Mouse (Mus musculus): ENCODE measurements at regions not wholly inside any gene's neighbourhood (a gene's known extent, or its start where the extent isn't known, plus 50 kb on each side); places are given as distances from the start of the nearest gene placed in this dataset.

DNA sequence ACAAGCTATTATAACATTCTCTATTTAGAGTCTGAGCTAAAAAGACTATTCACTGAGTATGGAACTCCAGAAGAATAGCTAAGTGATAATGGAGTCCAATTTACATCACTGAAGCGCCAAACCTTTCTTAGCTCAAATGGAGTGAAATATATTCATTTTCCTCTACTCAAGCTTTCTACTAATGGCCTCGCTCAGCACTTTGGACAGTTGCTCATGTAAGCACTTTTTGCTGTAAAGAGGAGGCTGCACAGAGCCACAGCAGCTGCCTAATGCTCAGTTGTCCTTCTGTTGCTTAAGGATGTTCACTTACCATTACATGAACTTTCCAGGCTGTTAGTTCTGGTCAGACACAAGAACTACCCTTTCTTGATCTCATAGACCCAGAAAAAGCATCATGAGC is 268.7 kb upstream of the Tacr3 start:
- Histone ChIP-seq H3K27ac (ENCODE audit: insufficient read depth, low read depth, low read length, poor library complexity, severe bottlenecking) (no peak overlapping the region), H3K36me3 (ENCODE audit: control insufficient read depth, insufficient read depth, low read length, poor library complexity, severe bottlenecking) (no peaks in the 10 kb centered on the region), H3K9ac (ENCODE audit: insufficient read depth, low read depth, low read length, poor library complexity, severe bottlenecking) (no peak overlapping the region), H3K4me1 (ENCODE audit: control insufficient read depth in 2 of 2, insufficient read depth in 2 of 2, low read length in 2 of 2, poor library complexity in 1 of 2) (no peaks in the 10 kb centered on the region), H3K9me3 (ENCODE audit: control insufficient read depth, insufficient read depth, low read depth, low read length) (no peaks in the 10 kb centered on the region), H3K4me3 (ENCODE audit: insufficient read depth in 1 of 2, low read depth in 1 of 2, low read length in 2 of 2, poor library complexity in 1 of 2, severe bottlenecking in 1 of 2) (no peak overlapping the region)
- DNase-seq (ENCODE audit: low read depth, low spot score), result no peak
- in situ Hi-C loops (cut with MboI; ENCODE audit: low sequenced_read_pairs in 2 of 2, unreplicated experiment in 2 of 2), result no loop called here
- TF ChIP-seq ZC3H11A (IDR thresholded peaks at IDR 0.05; ENCODE audit: borderline replicate concordance, low read depth, low read length) (no peak), ZNF384 (IDR thresholded peaks at IDR 0.05; ENCODE audit: low read depth, low read length) (no peak), MAFK (IDR thresholded peaks at IDR 0.05; ENCODE audit: insufficient read depth, low read depth, low read length) (no peak), CHD2 (IDR thresholded peaks at IDR 0.05; ENCODE audit: low read depth, low read length) (no peak), HCFC1 (IDR thresholded peaks at IDR 0.05; ENCODE audit: borderline replicate concordance, insufficient read depth, low read length) (no peak)

DNA sequence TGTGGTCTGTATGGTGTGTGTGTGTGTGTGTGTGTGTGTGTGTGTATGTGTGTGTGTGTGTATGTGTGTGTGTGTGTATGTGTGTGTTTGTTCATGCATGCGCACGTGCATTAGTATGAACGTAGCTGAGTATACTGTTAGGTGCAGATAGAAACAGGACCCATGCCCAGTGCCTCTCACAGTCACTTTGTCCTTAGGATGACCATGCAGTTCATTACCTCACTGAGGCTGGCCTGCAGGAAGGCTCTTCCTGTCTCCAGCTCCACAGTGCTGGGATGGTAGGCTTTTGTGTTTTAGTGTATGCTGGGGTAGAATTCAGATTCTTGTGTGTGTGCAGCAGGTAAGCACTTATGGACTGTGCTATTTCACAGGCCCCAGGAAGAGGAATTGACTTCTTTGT is 250.0 kb upstream of the Tacr3 start:
- no peak overlapping the region for H3K9ac ChIP-seq (ENCODE audit: insufficient read depth, low read depth, low read length, poor library complexity, severe bottlenecking)
- DNase-seq (ENCODE audit: low read depth, low spot score), result no peak
- TF ChIP-seq HCFC1 (IDR thresholded peaks at IDR 0.05; ENCODE audit: borderline replicate concordance, insufficient read depth, low read length), result no peak
- no peak for TF ChIP-seq MAFK (IDR thresholded peaks at IDR 0.05; ENCODE audit: insufficient read depth, low read depth, low read length)
- TF ChIP-seq CHD2 (IDR thresholded peaks at IDR 0.05; ENCODE audit: low read depth, low read length), result no peak
- no peak for TF ChIP-seq ZNF384 (IDR thresholded peaks at IDR 0.05; ENCODE audit: low read depth, low read length)
- no peak for TF ChIP-seq ZC3H11A (IDR thresholded peaks at IDR 0.05; ENCODE audit: borderline replicate concordance, low read depth, low read length)
- H3K9me3 ChIP-seq (ENCODE audit: control insufficient read depth, insufficient read depth, low read depth, low read length), result no peaks in the 10 kb centered on the region
- H3K4me1 ChIP-seq (ENCODE audit: control insufficient read depth in 2 of 2, insufficient read depth in 2 of 2, low read length in 2 of 2, poor library complexity in 1 of 2), result no peaks in the 10 kb centered on the region
- no peak overlapping the region for H3K27ac ChIP-seq (ENCODE audit: insufficient read depth, low read depth, low read length, poor library complexity, severe bottlenecking)
- no peaks in the 10 kb centered on the region for H3K36me3 ChIP-seq (ENCODE audit: control insufficient read depth, insufficient read depth, low read length, poor library complexity, severe bottlenecking)
- H3K4me3 ChIP-seq (ENCODE audit: insufficient read depth in 1 of 2, low read depth in 1 of 2, low read length in 2 of 2, poor library complexity in 1 of 2, severe bottlenecking in 1 of 2), result no peak overlapping the region
- in situ Hi-C loops (cut with MboI; ENCODE audit: low sequenced_read_pairs in 2 of 2, unreplicated experiment in 2 of 2), result no loop called here

DNA sequence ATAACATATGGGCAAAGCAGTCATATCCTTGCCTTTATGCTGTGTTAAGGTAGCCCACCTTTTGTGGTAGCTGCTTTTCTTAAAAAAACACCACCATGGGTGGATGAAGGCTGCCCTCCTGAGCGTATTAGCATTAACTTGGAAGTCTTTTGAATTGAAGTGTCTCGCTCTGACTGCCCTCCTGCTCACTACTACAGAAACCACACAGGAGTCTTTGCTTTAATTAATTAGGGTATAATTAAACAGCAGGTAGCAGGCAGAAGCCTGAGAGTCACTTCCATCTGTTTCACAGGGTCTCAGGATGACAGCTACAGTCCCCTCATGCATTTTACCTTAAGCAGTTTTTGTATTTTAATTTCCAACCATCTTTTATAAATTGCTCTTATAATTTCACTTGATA is 240.2 kb upstream of the Tacr3 start:
- Histone ChIP-seq H3K4me3 (ENCODE audit: insufficient read depth in 1 of 2, low read depth in 1 of 2, low read length in 2 of 2, poor library complexity in 1 of 2, severe bottlenecking in 1 of 2) (no peak overlapping the region), H3K4me1 (ENCODE audit: control insufficient read depth in 2 of 2, insufficient read depth in 2 of 2, low read length in 2 of 2, poor library complexity in 1 of 2) (no peaks in the 10 kb centered on the region), H3K27ac (ENCODE audit: insufficient read depth, low read depth, low read length, poor library complexity, severe bottlenecking) (no peak overlapping the region), H3K9ac (ENCODE audit: insufficient read depth, low read depth, low read length, poor library complexity, severe bottlenecking) (no peak overlapping the region), H3K36me3 (ENCODE audit: control insufficient read depth, insufficient read depth, low read length, poor library complexity, severe bottlenecking) (no peaks in the 10 kb centered on the region), H3K9me3 (ENCODE audit: control insufficient read depth, insufficient read depth, low read depth, low read length) (no peaks in the 10 kb centered on the region)
- in situ Hi-C loops (cut with MboI; ENCODE audit: low sequenced_read_pairs in 2 of 2, unreplicated experiment in 2 of 2), result no loop called here
- TF ChIP-seq CHD2 (IDR thresholded peaks at IDR 0.05; ENCODE audit: low read depth, low read length) (no peak), ZNF384 (IDR thresholded peaks at IDR 0.05; ENCODE audit: low read depth, low read length) (no peak), MAFK (IDR thresholded peaks at IDR 0.05; ENCODE audit: insufficient read depth, low read depth, low read length) (no peak), ZC3H11A (IDR thresholded peaks at IDR 0.05; ENCODE audit: borderline replicate concordance, low read depth, low read length) (no peak), HCFC1 (IDR thresholded peaks at IDR 0.05; ENCODE audit: borderline replicate concordance, insufficient read depth, low read length) (no peak)
- no peak for DNase-seq (ENCODE audit: low read depth, low spot score)

DNA sequence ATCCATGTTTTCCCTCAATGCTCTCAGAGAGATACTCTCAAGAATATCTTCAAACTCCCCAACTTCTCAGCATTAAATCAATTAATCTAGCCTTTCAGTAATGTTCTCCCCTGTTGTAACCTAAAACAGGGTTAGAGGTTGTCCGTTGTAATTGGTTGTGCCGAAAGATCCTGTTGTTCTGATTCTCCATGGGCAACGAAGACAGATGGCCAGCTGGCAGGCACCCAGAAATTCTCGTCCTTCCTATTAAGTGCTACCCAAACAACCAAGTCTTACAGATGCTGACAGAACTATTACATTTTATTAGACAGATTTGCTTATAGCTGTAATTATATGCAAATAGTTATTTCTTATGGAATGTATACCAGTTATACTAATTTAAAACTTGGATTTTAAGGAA is 225.9 kb upstream of the Tacr3 start:
- H3K36me3 ChIP-seq (ENCODE audit: control insufficient read depth, insufficient read depth, low read length, poor library complexity, severe bottlenecking), result no peaks in the 10 kb centered on the region
- in situ Hi-C loops (cut with MboI; ENCODE audit: low sequenced_read_pairs in 2 of 2, unreplicated experiment in 2 of 2), result no loop called here
- DNase-seq (ENCODE audit: low read depth, low spot score), result no peak

DNA sequence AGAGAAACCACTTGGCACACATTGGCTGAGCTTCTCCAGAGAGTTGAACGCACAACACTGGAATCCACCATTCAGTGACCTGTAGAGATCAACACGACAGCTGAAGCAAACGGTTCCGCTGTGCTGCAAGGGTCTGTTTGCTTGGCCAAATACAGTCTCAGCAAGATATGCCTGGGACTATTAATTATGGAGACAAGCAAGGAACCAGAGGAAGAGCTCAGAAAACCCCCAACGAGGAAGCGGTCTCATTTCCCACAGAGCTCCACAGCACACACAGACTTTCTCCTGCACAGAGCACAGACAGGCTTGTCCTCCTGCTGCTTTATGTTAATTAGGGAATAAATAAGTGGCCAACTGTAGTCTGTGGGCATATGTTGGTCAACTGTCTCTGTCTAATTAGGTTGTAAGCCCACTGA is 223.4 kb upstream of the Tacr3 start:
- TF ChIP-seq ZNF384 (IDR thresholded peaks at IDR 0.05; ENCODE audit: low read depth, low read length), result no peak
- Histone ChIP-seq H3K4me1 (ENCODE audit: control insufficient read depth in 2 of 2, insufficient read depth in 2 of 2, low read length in 2 of 2, poor library complexity in 1 of 2) (no peaks in the 10 kb centered on the region), H3K9ac (ENCODE audit: insufficient read depth, low read depth, low read length, poor library complexity, severe bottlenecking) (no peak overlapping the region), H3K4me3 (ENCODE audit: insufficient read depth in 1 of 2, low read depth in 1 of 2, low read length in 2 of 2, poor library complexity in 1 of 2, severe bottlenecking in 1 of 2) (no peak overlapping the region), H3K9me3 (ENCODE audit: control insufficient read depth, insufficient read depth, low read depth, low read length) (no peaks in the 10 kb centered on the region), H3K27ac (ENCODE audit: insufficient read depth, low read depth, low read length, poor library complexity, severe bottlenecking) (no peak overlapping the region), H3K36me3 (ENCODE audit: control insufficient read depth, insufficient read depth, low read length, poor library complexity, severe bottlenecking) (no peaks in the 10 kb centered on the region)
- in situ Hi-C loops (cut with MboI; ENCODE audit: low sequenced_read_pairs in 2 of 2, unreplicated experiment in 2 of 2), result no loop called here
- no peak for DNase-seq (ENCODE audit: low read depth, low spot score)

More for the DNA sequence above, 225.9 kb upstream of the Tacr3 start:
- Histone ChIP-seq H3K9me3 (ENCODE audit: control insufficient read depth, insufficient read depth, low read depth, low read length) (no peaks in the 10 kb centered on the region), H3K27ac (ENCODE audit: insufficient read depth, low read depth, low read length, poor library complexity, severe bottlenecking) (no peak overlapping the region), H3K4me3 (ENCODE audit: insufficient read depth in 1 of 2, low read depth in 1 of 2, low read length in 2 of 2, poor library complexity in 1 of 2, severe bottlenecking in 1 of 2) (no peak overlapping the region), H3K4me1 (ENCODE audit: control insufficient read depth in 2 of 2, insufficient read depth in 2 of 2, low read length in 2 of 2, poor library complexity in 1 of 2) (no peaks in the 10 kb centered on the region), H3K9ac (ENCODE audit: insufficient read depth, low read depth, low read length, poor library complexity, severe bottlenecking) (no peak overlapping the region)
- TF ChIP-seq HCFC1 (IDR thresholded peaks at IDR 0.05; ENCODE audit: borderline replicate concordance, insufficient read depth, low read length) (no peak), MAFK (IDR thresholded peaks at IDR 0.05; ENCODE audit: insufficient read depth, low read depth, low read length) (no peak), ZNF384 (IDR thresholded peaks at IDR 0.05; ENCODE audit: low read depth, low read length) (no peak), ZC3H11A (IDR thresholded peaks at IDR 0.05; ENCODE audit: borderline replicate concordance, low read depth, low read length) (no peak), CHD2 (IDR thresholded peaks at IDR 0.05; ENCODE audit: low read depth, low read length) (no peak)
